Comparison of ENCODE assay signal across 8 mouse cellular contexts in genomic region chr5:44593522-44594218, GRCm38 (mm10).
DNase-seq lines count a peak whose midpoint lies in the region; ATAC-seq and TF ChIP-seq lines count a peak whose summit lies in the region.

No protein-coding gene starts in this region.

- no peak for TF ChIP-seq CTCF in lung, embryonic 14.5 days (IDR thresholded peaks at IDR 0.05; ENCODE audit: low read depth)

- H3K4me3 ChIP-seq in lung, embryonic 14.5 days (ENCODE audit: low read depth, low read length), result no peak overlapping the region
- H3K4me3 ChIP-seq in intestine, embryonic 15.5 days (replicated peaks), result no peak overlapping the region
- no peak overlapping the region for H3K4me3 ChIP-seq in limb, embryonic 11.5 days (ENCODE audit: low read depth, low read length)
- H3K4me3 ChIP-seq in stomach, embryonic 15.5 days (replicated peaks), result no peak overlapping the region

- H3K9me3 ChIP-seq in lung, embryonic 14.5 days (ENCODE audit: low read depth, low read length), result no peaks in the 10 kb centered on the region
- H3K9me3 ChIP-seq in intestine, embryonic 15.5 days, result no peaks in the 10 kb centered on the region
- H3K9me3 ChIP-seq in limb, embryonic 11.5 days (ENCODE audit: control insufficient read depth, low read length), result no peaks in the 10 kb centered on the region
- no peaks in the 10 kb centered on the region for H3K9me3 ChIP-seq in stomach, embryonic 15.5 days

- no peaks in the 10 kb centered on the region for H3K27me3 ChIP-seq in lung, embryonic 14.5 days (ENCODE audit: insufficient read depth, low read length)
- no peaks in the 10 kb centered on the region for H3K27me3 ChIP-seq in intestine, embryonic 15.5 days (replicated peaks)
- H3K27me3 ChIP-seq in limb, embryonic 11.5 days (ENCODE audit: control insufficient read depth, insufficient read depth, low read length), result no peaks in the 10 kb centered on the region
- no peaks in the 10 kb centered on the region for H3K27me3 ChIP-seq in stomach, embryonic 15.5 days (replicated peaks)

- H3K4me1 ChIP-seq in lung, embryonic 14.5 days (ENCODE audit: insufficient read depth), result peaks cover 9% of the 10 kb centered on the region
- peaks cover 15% of the 10 kb centered on the region; the same call in 1 of the 2 replicates for H3K4me1 ChIP-seq in intestine, embryonic 15.5 days (replicated peaks)
- 0 out of 2 replicates have a peak, but pooled peaks cover 4% of the 10 kb centered on the region for H3K4me1 ChIP-seq in limb, embryonic 11.5 days (ENCODE audit: control insufficient read depth, insufficient read depth, low read length)
- peaks cover 9% of the 10 kb centered on the region for H3K4me1 ChIP-seq in stomach, embryonic 15.5 days

- peak overlapping the region; percentile 65; the same call in 1 of the 2 replicates for H3K27ac ChIP-seq in lung, embryonic 14.5 days (ENCODE audit: low read depth)
- peak overlapping the region; percentile 78 for H3K27ac ChIP-seq in intestine, embryonic 15.5 days
- H3K27ac ChIP-seq in limb, embryonic 11.5 days (replicated peaks; ENCODE audit: low read depth, low read length), result no peak overlapping the region
- H3K27ac ChIP-seq in stomach, embryonic 15.5 days, result peak overlapping the region; percentile 82

- peak overlapping the region; percentile 33; the same call in 1 of the 2 replicates for H3K4me2 ChIP-seq in lung, embryonic 14.5 days
- peak overlapping the region; percentile 22; the same call in 1 of the 2 replicates for H3K4me2 ChIP-seq in intestine, embryonic 15.5 days (replicated peaks)
- no peak overlapping the region for H3K4me2 ChIP-seq in limb, embryonic 11.5 days (ENCODE audit: low read depth, severe bottlenecking)
- H3K4me2 ChIP-seq in stomach, embryonic 15.5 days, result no peak overlapping the region

- DNase-seq in lung, embryonic 14.5 days, result peak; percentile 70
- DNase-seq in lung, postnatal 25 days (ENCODE audit: low spot score), result no peak
- DNase-seq in fibroblast of lung, adult 2 months (ENCODE audit: low read depth), result peak; percentile 8
- peak; percentile 39 for DNase-seq in limb, embryonic 11.5 days (ENCODE audit: low spot score)
- no peak for DNase-seq in spleen, postnatal 10 days (ENCODE audit: low spot score in 2 of 2)
- DNase-seq in cerebellum, adult 9-10 months, result no peak

- no peak for ATAC-seq in lung, embryonic 14.5 days (ENCODE audit: insufficient read depth)
- peak; percentile 43; the same call in 1 of the 2 replicates for ATAC-seq in intestine, embryonic 15.5 days
- no peak for ATAC-seq in limb, embryonic 11.5 days (ENCODE audit: insufficient number of reproducible peaks, low FRiP score, low TSS enrichment, low read depth)
- no peak for ATAC-seq in stomach, embryonic 15.5 days (ENCODE audit: insufficient read depth, low FRiP score, low read depth)

- H3K9ac ChIP-seq in lung, embryonic 14.5 days, result no peak overlapping the region; the same call in 1 of the 2 replicates
- H3K9ac ChIP-seq in intestine, embryonic 15.5 days, result no peak overlapping the region
- H3K9ac ChIP-seq in limb, embryonic 11.5 days (ENCODE audit: low read length), result no peak overlapping the region
- H3K9ac ChIP-seq in stomach, embryonic 15.5 days, result no peak overlapping the region

- 48% methylated on average over 15 of the region's 15 CpGs for WGBS in lung, embryonic 14.5 days
- WGBS in intestine, embryonic 15.5 days, result 40% methylated on average over 15 of the region's 15 CpGs
- WGBS in limb, embryonic 11.5 days, result 44% methylated on average over 15 of the region's 15 CpGs
- 42% methylated on average over 15 of the region's 15 CpGs for WGBS in stomach, embryonic 15.5 days

- no peaks in the 10 kb centered on the region for H3K36me3 ChIP-seq in lung, embryonic 14.5 days (ENCODE audit: insufficient read depth)
- no peaks in the 10 kb centered on the region for H3K36me3 ChIP-seq in intestine, embryonic 15.5 days
- no peaks in the 10 kb centered on the region for H3K36me3 ChIP-seq in limb, embryonic 11.5 days (ENCODE audit: control insufficient read depth, insufficient read depth, low read length)
- H3K36me3 ChIP-seq in stomach, embryonic 15.5 days, result no peaks in the 10 kb centered on the region

Comparison
In these comparisons a context has a peak if more than half of its experiments do, and no peak if none do; other contexts are left out.
1. DNase-seq: peak in lung, embryonic 14.5 days (single experiment), fibroblast of lung, adult 2 months (single experiment) and limb, embryonic 11.5 days (single experiment); none in lung, postnatal 25 days (single experiment), spleen, postnatal 10 days (0 of 2) and cerebellum, adult 9-10 months (single experiment).
2. H3K4me2 ChIP-seq: peak in lung, embryonic 14.5 days (single experiment) and intestine, embryonic 15.5 days (single experiment); none in limb, embryonic 11.5 days (single experiment) and stomach, embryonic 15.5 days (single experiment).